Mouse (Mus musculus): ENCODE data around the gene Vsnl1.

DNA sequence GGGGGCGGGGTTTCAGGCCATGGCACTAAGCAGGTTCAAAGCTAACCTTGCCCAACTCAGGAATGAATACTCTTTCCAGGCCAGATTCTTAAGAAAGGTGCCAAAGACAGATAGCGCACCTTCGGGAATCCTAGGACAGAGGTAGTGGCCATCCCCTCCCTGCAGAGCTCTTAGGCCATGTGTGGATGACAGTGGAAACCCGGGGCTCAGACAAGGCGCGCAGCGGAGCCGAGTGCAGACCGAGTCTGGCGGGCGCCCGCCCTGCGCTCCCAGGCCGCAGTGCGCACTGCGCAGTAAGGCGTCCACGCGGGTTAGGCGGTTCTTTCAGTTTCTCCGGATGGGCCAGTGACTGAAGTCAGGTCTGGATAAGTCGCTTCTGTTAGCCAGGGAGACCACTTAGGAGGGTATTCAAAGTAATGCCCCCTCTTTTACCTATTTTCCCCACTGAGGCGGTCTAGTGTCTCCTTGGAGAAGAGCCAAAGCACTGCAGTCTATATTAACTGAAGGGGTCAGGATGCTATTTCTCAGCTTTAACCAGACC lies 1.6 kb upstream of the Vsnl1 start:
- no peak for TF ChIP-seq POLR2A (IDR thresholded peaks at IDR 0.05; ENCODE audit: insufficient read depth, low read length)
- no peak for TF ChIP-seq CTCF (IDR thresholded peaks at IDR 0.05; ENCODE audit: low read depth, low read length)

Measured in ES-Bruce4 (cell line).